Mouse (Mus musculus) right cerebral cortex, adult 2 months (tissue): Measurements from ENCODE around the gene Gfod2.

Source experiments
- DNase-seq, 2 experiments: peaks; one replicate each; pipeline ENCODE4 v3.0.0; 2021 to 2022; ENCODE audit warnings: low spot score in 2 of 2

Gfod2 gene

DNA sequence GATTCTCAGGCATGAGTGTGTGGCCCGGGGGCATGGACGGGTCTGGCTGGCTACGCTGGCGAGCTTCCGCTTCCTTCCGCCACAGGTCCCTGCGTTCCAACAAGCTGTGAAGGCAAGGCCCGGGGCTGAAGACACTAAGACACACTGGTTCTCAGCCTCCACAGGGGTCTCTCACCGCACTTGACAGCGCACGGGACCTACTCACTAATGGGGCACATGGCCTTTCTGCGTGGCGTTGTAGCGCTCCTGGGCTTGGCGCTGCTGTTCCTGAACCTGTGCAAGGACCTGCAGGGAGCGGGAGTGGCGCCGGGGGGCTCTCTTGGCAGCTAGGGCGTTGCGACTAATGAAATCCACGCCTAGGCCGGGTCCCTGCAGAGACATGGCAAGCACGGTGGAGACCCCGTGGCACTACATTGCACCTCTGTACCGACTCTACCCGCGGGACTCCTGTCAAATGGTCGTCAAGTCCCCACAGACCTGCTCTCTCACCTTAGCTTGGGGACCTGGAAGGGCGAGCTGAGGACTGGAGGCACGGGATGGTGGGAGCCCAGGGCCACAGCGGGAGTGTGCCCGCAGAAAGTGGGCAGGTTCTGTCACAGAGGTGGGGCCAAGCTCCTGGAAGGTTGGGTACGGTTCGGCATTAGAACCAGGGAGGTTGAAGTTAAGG, 54.2 kb downstream of the Gfod2 start:
- no peak for DNase-seq

DNA sequence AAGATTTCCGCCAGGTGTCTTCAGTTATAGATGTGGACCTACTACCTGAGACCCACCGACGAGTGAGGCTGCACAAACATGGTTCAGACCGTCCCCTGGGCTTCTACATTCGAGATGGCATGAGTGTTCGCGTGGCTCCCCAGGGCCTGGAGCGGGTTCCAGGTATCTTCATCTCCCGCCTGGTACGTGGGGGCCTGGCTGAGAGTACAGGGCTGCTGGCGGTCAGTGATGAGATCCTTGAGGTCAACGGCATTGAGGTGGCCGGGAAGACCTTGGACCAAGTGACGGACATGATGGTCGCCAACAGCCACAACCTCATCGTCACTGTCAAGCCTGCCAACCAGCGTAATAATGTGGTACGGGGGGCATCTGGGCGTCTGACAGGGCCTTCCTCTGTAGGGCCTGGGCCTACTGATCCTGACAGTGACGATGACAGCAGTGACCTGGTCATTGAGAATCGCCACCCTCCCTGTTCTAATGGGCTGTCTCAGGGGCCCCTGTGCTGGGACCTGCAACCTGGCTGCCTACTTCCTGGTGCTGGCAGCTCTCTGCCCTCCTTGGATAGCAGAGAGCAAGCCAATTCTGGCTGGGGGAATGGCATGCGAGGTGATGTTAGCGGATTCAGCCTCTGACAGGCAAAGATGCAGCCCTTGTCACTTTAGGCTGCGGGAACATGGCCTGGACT, 55.6 kb downstream of the Gfod2 start:
- no peak for DNase-seq

DNA sequence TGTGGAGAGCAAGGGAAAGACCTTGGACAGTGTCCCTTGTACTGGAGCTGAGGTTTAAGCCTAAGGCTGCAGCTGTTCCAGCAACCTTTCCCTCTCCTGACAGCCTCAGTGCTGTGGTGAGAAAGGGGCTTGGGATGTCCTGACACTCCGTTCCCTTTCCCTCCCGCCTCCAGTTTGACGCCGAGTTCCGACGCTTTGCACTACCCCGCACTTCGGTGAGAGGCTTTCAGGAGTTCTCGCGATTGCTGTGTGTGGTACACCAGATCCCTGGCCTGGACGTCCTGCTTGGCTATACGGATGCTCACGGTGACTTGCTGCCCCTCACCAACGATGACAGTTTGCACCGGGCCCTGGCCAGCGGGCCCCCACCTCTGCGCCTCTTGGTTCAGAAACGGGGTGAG, 56.5 kb downstream of the Gfod2 start:
- no peak for DNase-seq

GRCm38 (mm10) chr8:105700966-105701824, 57.3 kb downstream of the Gfod2 start, which contains the start of the genes Acd and Pard6a:
TSS of gene Acd (minus strand) at chr8:105701102.
TSS of gene Pard6a (plus strand) at chr8:105701148.
- DNase-seq: peak; percentile 94 to 98

GRCm38 (mm10) chr8:105700566-105700965, 57.9 kb downstream of the Gfod2 start:
- DNase-seq: peak; percentile 67 to 76

DNA sequence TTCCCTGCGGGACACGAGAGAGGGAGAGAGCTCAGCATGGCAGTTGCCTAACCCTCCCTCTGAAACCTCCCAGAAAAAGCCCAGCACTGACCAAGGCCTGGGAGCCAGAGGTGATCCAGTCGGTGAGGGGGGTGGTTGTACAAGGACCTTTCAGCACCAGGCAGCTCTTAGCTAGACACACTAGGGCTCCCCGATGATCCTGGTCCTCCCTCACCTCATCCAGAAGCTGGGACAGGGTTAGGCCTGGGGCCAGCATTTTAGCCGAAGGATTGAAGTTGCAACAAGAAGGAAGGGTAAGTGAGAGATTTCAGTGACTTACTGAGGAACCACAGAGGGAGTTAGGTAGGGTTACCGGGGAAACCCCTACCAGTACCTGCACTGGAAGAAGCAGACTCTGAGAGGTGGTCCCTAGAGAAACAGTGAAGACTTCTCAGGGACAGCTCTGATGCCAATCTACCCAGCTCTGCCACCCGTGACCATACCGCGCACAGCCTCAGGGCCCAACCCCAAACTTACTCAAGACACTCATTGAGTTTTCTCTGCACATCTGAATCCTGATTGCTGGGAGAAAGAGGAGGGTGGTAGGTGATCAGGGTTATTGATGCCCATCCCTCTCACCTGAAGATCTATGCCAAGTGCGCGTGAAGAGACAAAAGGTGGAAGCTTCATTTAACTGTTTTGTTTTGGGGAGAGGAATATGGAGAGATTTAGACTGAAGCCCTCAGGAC, 58.8 kb downstream of the Gfod2 start:
- no peak for DNase-seq

GRCm38 (mm10) chr8:105698734-105699133, 59.7 kb downstream of the Gfod2 start:
- DNase-seq: no peak

DNA sequence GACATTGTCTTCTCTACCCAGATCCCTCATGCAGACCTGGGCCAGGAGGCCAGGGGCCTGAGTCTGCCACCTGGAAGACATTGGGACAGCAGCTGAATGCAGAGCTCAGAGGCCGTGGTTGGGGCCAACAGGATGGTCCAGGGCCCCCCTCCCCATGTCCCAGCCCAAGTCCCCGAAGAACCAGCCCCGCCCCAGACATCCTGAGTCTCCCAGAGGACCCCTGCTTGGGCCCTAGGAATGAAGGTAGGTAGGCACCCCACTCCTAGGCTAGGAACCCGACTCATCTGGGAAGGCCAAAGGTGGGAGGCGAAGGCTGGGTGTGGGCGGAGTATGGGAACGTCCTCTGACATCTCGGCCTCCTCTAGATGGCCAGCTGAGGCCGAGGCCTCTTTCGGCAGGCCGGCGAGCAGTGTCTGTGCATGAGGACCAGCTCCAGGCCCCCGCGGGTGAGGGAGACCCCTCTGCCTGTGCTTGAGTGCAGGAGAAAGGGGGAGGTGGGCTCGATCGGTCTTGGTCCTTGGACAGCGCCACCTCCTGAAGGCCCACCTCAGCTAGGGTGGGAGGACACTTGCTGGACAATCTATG, 61.2 kb downstream of the Gfod2 start:
- no peak for DNase-seq

- DNase-seq: no peak
Observed at GRCm38 (mm10) chr8:105695080-105695780, 63.2 kb downstream of the Gfod2 start.

GRCm38 (mm10) chr8:105694051-105694799, 64.2 kb downstream of the Gfod2 start:
- peak; percentile 46 to 54 for DNase-seq

DNA sequence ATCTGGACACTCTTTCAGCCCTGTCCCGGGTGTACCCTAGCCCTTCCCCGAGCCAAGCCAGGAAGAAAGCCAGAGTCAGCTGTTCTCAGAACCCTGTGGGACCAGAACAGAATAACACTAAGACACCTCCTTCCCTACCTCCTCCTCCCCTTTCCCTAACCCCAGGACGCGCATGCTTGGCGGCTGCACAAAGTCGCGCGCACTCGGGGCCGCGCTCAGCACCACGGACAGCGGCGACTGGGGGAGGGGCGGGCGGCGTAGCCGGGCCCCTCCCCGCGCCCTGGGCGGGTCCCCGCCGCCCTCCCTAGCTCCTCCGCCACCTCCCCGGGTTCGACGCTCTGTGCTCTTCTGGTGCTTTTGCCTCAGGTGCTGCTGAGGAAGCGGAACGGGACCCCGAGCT, 64.8 kb downstream of the Gfod2 start:
- DNase-seq: peak; percentile 76 to 84

GRCm38 (mm10) chr8:105692449-105693182, 65.8 kb downstream of the Gfod2 start:
- DNase-seq: no peak

- no peak for DNase-seq
Observed at GRCm38 (mm10) chr8:105690978-105691377, 67.5 kb downstream of the Gfod2 start.

DNA sequence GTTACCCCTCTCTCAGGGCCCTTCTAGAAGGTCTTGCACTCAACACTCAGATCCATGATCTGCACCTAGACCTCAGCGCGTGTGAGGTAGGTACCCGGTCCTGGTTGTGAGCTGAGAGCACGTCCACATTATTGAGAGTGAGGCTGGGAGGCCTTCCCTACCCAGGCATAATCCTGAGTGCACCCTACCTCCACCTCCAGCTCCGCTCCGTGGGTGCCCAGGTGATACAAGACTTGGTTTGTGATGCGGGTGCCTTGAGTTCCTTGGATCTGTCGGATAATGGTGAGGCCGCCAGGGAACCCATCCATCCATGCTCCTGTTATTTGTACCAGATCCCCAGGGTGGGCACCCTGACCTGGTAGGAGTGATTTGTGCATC, 68.5 kb downstream of the Gfod2 start:
- no peak for DNase-seq

GRCm38 (mm10) chr8:105689256-105689982, 69.0 kb downstream of the Gfod2 start:
- DNase-seq: no peak

DNA sequence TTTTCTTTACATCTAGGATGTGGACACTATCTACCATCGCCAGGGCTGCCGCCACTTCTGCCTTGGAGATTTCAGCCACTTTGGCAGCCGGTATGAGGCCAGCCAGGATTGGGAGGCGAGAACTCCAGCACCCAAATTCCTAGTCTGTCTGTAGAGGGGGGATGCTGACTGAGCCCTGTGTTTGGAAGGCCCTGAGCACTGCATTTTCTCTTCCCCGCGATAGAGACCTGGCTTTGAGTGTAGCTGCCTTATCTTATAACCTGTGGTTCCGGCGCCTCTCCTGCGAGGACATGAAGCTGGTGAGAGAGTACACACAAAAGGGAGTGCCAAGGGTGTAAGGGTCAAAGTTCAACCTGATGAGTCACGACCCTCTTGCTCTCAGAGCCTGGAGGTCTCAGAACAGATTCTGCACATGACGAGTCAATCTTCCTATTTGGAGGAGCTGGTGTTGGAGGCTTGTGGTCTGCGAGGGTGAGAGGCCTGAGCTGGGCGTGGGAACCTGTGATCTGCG, 70.2 kb downstream of the Gfod2 start:
- no peak for DNase-seq

- DNase-seq: no peak
Observed at GRCm38 (mm10) chr8:105687512-105687911, 71.0 kb downstream of the Gfod2 start.

DNA sequence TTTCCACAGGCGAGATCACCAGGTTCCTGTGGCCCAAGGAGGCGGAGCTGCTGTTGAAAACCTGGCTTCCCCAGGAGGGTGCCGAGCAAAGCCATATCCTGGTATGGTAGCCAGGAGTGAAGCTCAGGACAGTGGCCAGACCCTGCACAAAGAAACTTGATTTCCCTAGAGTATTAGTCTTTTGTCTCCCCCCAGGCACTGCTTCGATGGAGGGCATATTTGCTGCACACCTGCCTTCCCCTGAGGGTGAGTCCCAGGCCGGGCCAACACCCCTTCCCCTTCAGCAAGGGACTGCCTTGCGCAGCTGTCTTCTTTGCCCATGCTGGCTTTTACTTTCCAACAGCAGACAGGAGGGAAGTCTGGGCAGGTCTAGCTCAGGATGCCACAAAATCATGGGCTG, 71.9 kb downstream of the Gfod2 start:
- DNase-seq: no peak
